Mouse (Mus musculus): ENCODE measurements around the gene Fads6.

- TF ChIP-seq MYB (IDR thresholded peaks at IDR 0.05; ENCODE audit: low read depth, low read length) (no peak), EP300 (IDR thresholded peaks at IDR 0.05; ENCODE audit: low read depth in 1 of 2, low read length in 2 of 2) (no peak), CTCF (IDR thresholded peaks at IDR 0.05 in 2 of 3, conservative IDR thresholded peaks at IDR 0.05 in 1 of 3; ENCODE audit: control insufficient read depth in 1 of 3, insufficient read depth in 1 of 3, low read depth in 2 of 3, low read length in 3 of 3, poor library complexity in 1 of 3, severe bottlenecking in 1 of 3) (no peak), MAFK (IDR thresholded peaks at IDR 0.05; ENCODE audit: borderline replicate concordance, low read depth, low read length) (no peak), CHD2 (IDR thresholded peaks at IDR 0.05; ENCODE audit: low read length) (no peak), GATA1 (IDR thresholded peaks at IDR 0.05; ENCODE audit: low read depth, low read length) (no peak), POLR2AphosphoS2 (IDR thresholded peaks at IDR 0.05; ENCODE audit: low read length) (no peak), ZC3H11A (IDR thresholded peaks at IDR 0.05; ENCODE audit: low read depth, low read length) (no peak), POLR2A (IDR thresholded peaks at IDR 0.05; ENCODE audit: control insufficient read depth in 1 of 2, insufficient read depth in 1 of 2, low read depth in 1 of 2, low read length in 2 of 2, poor library complexity in 1 of 2) (no peak)
Measured at GRCm38 (mm10) chr11:115271052-115271451, 26.4 kb downstream of the Fads6 start.
